Mouse (Mus musculus) forebrain, embryonic 11.5 days (tissue): Measurements from ENCODE around the gene Styxl1. TPM values are rescaled to one million over a fixed set of nuclear protein-coding genes. Genes with fewer than 3 reads are reported as not detected.

Experiments used
- ATAC-seq: fragments of 200-750 bp; cut with Nextera tagmentation; replicated peaks from 2 replicates; pipeline ENCODE4 v1.8.0; 2017; ENCODE audit warnings: moderate TSS enrichment; ENCODE audit not compliant: low FRiP score
- DNase-seq: peaks from one replicate; pipeline ENCODE4 v3.0.0-alpha.2; 2017; ENCODE audit warnings: low spot score
- H3K27ac ChIP-seq: fragments of 300-500 bp; sonication (generic); 2 replicates; pipeline ENCODE4 v1.5.1; 2014; ENCODE audit warnings: low read depth, low read length
- H3K27me3 ChIP-seq: fragments of 300-500 bp; sonication (generic); 2 replicates; pipeline ENCODE4 v1.6.1; 2014; ENCODE audit warnings: mild to moderate bottlenecking, low read length, mixed read lengths; ENCODE audit not compliant: control insufficient read depth, insufficient read depth
- H3K36me3 ChIP-seq: fragments of 300-500 bp; sonication (generic); 2 replicates; pipeline ENCODE4 v1.6.1; 2014; ENCODE audit warnings: mild to moderate bottlenecking, low read length, moderate library complexity, mixed read lengths; ENCODE audit not compliant: control insufficient read depth, insufficient read depth
- H3K4me1 ChIP-seq: fragments of 300-500 bp; sonication (generic); replicated peaks from 2 replicates; pipeline ENCODE4 v1.6.1; 2014; ENCODE audit warnings: low read length, mixed read lengths; ENCODE audit not compliant: control insufficient read depth, insufficient read depth
- H3K4me2 ChIP-seq: fragments of 300-500 bp; sonication (generic); 2 replicates; pipeline ENCODE4 v1.6.1; 2014; ENCODE audit warnings: low read depth, mild to moderate bottlenecking, low read length, moderate library complexity, mixed read lengths; ENCODE audit not compliant: severe bottlenecking
- H3K4me3 ChIP-seq: fragments of 300-500 bp; sonication (generic); 2 replicates; pipeline ENCODE4 v1.5.1; 2014; ENCODE audit warnings: low read depth, low read length
- H3K9ac ChIP-seq: fragments of 300-500 bp; sonication (generic); 2 replicates; pipeline ENCODE4 v1.6.1; 2014; ENCODE audit warnings: low read length
- H3K9me3 ChIP-seq: fragments of 300-500 bp; sonication (generic); 2 replicates; pipeline ENCODE4 v1.6.1; 2016; ENCODE audit warnings: low read length, mixed read lengths; ENCODE audit not compliant: control insufficient read depth
- WGBS: fragments of 180-500 bp; shearing (Covaris S2); extraction: QIAGEN DNeasy Blood & Tissue Kit; methylation state at CpG from one replicate; pipeline ENCODE4 v1.1.7; 2014; 5-methylcytosine and 5-hydroxymethylcytosine counted together
- polyA plus RNA-seq: library from polyadenylated mRNA; unstranded; fragments of >200 nt; fragmentation: Nextera tagmentation; extraction: Ambion mirVana; gene quantifications from 2 replicates; pipeline ENCODE4 v1.2.1, GENCODE M21; 2014

Gene Styxl1
- polyA plus RNA-seq, 1 experiment from 2014 or later, result not detected

DNA sequence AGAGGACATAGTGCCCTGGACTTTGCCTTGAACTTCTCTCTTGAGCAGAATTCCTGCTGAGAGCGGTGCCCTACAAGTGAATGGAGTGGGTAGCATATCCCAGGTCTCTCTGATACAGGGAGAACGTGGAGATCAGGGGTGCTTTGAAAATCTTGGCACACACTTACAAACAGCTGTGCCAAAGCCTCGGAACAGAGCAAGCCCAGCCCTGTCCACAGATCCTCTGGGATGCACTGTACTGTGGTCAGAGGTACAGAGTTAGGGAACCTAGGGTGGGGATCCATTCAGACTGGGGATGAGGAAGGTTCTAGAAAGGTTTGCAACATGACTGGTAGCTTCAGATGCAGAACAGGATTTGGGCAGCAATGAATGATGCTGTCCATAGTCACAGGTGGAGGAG, 58.1 kb downstream of the Styxl1 start:
- Histone ChIP-seq H3K4me3 (no peak overlapping the region), H3K4me1 (peaks cover 13% of the 10 kb centered on the region), H3K9ac (no peak overlapping the region), H3K27me3 (no peaks in the 10 kb centered on the region), H3K27ac (no peak overlapping the region), H3K4me2 (no peak overlapping the region), H3K9me3 (no peaks in the 10 kb centered on the region), H3K36me3 (no peaks in the 10 kb centered on the region; the same call in 1 of the 2 replicates)
- 92% methylated on average over 3 of the region's 3 CpGs for WGBS
- no peak for DNase-seq
- ATAC-seq, result no peak

DNA sequence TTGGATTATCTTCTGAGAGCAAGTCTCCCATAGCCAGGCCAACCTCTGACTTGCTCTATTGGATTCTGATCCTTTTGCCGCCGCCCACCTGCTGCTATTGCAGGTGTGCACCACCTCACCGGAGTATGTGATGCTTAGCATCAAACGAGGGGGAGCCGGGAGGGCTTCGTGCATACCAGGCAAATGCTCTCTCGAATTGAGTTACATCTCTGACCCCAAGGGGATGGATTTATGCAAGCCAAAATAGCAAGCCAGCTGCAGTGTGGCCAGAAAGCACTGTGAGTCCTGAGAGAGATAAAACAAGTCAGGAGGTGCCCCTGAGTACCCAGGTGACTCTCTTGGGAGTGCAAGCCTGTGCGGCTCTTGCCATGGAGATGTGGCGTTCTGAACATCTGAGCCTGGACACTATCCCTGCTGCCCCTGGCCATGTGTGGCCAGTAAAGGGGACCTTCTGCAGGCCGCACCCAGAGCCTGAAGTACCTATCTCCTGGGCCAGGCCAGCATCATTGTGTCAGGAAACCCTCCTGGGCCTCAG, 58.5 kb downstream of the Styxl1 start:
- 89% methylated on average over 10 of the region's 10 CpGs for WGBS
- no peaks in the 10 kb centered on the region; the same call in 1 of the 2 replicates for H3K36me3 ChIP-seq
- no peak overlapping the region for H3K4me3 ChIP-seq
- no peak overlapping the region for H3K27ac ChIP-seq
- peaks cover 8% of the 10 kb centered on the region for H3K4me1 ChIP-seq
- no peak for DNase-seq
- no peaks in the 10 kb centered on the region for H3K27me3 ChIP-seq
- no peak overlapping the region for H3K4me2 ChIP-seq
- ATAC-seq, result no peak
- H3K9me3 ChIP-seq, result no peaks in the 10 kb centered on the region
- no peak overlapping the region for H3K9ac ChIP-seq

GRCm38 (mm10) chr5:135715624-135716023, 62.6 kb downstream of the Styxl1 start:
- Histone ChIP-seq H3K9ac (no peak overlapping the region), H3K27me3 (no peaks in the 10 kb centered on the region), H3K27ac (no peak overlapping the region), H3K36me3 (no peaks in the 10 kb centered on the region; the same call in 1 of the 2 replicates), H3K4me3 (no peak overlapping the region), H3K9me3 (no peaks in the 10 kb centered on the region), H3K4me1 (no peaks in the 10 kb centered on the region), H3K4me2 (no peak overlapping the region)
- ATAC-seq, result no peak
- 55% methylated on average over 10 of the region's 10 CpGs for WGBS
- DNase-seq, result no peak

- no peak overlapping the region for H3K4me3 ChIP-seq
- H3K9me3 ChIP-seq, result no peaks in the 10 kb centered on the region
- H3K4me1 ChIP-seq, result no peaks in the 10 kb centered on the region
- ATAC-seq (no peak), DNase-seq (no peak)
- no peaks in the 10 kb centered on the region for H3K27me3 ChIP-seq
- 85% methylated on average over 16 of the region's 16 CpGs for WGBS
- no peaks in the 10 kb centered on the region; the same call in 1 of the 2 replicates for H3K36me3 ChIP-seq
- H3K4me2 ChIP-seq, result no peak overlapping the region
- H3K27ac ChIP-seq, result no peak overlapping the region
- no peak overlapping the region for H3K9ac ChIP-seq
Observed at GRCm38 (mm10) chr5:135713441-135714218, 64.6 kb downstream of the Styxl1 start.

DNA sequence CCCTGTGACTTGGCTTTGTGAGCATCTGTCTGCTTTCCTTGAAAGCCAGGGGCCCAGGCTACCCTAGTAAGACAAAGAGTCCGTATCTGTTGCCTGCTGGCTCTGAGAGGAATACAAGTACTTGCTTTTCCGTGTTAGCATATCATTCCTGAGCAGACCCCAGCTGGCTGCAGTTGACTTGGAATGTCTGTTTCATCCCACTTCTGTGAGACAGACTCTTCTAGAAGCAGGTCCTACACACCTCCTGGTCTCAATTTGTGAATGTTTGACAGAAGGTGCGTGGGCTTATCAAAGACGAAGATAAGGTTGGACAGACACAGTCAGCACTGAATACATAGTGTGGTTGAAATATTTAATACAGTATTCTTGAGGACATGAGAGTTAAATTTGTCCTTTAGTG, 65.4 kb downstream of the Styxl1 start:
- Histone ChIP-seq H3K4me2 (no peak overlapping the region), H3K4me3 (no peak overlapping the region), H3K36me3 (no peaks in the 10 kb centered on the region; the same call in 1 of the 2 replicates), H3K9me3 (no peaks in the 10 kb centered on the region), H3K27ac (no peak overlapping the region), H3K27me3 (no peaks in the 10 kb centered on the region), H3K9ac (no peak overlapping the region), H3K4me1 (no peaks in the 10 kb centered on the region)
- WGBS, result 83% methylated on average over 4 of the region's 4 CpGs
- DNase-seq (no peak), ATAC-seq (no peak)

DNA sequence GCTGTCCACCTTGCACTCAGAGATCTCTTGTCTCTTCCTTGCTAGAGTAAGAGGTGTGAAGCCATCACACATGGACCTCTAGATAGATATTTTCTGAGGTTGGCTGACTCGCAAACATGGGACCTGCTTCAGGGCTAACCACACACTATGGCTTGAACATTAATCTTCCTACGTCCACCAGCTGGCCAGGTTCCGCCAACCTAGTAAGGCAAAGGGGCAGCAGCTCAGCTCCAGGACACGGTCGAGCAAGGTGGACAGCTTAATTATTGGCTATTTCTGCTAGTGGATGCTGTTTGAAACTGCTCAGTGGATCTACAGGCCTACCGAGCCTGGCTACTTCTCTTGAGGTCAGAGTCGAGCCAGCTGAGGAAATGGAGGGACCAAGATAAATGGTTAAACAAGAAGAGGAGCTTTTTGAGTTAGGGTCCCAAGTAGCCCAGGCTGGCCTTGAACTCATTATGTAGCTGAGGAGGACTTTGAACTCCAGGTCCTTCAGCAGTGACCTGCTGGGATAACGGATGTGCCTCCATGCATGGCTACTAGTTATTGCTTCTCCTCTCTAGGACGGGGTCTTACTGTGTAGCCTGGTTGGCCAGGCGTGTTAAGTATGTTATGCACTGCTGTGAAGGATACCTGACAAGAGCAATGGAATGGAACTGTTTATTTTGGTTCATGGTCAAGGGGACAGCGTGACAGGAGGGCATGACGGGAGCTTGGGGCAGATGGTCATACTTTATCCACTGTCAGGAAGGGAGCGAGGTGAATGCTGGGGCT, 66.4 kb downstream of the Styxl1 start:
- DNase-seq (no peak), ATAC-seq (no peak)
- Histone ChIP-seq H3K4me2 (no peak overlapping the region), H3K4me3 (no peak overlapping the region), H3K9me3 (no peaks in the 10 kb centered on the region), H3K9ac (no peak overlapping the region), H3K27me3 (no peaks in the 10 kb centered on the region), H3K27ac (no peak overlapping the region), H3K4me1 (no peaks in the 10 kb centered on the region), H3K36me3 (peaks cover 2% of the 10 kb centered on the region; the same call in 1 of the 2 replicates)
- WGBS, result 91% methylated on average over 13 of the region's 13 CpGs

DNA sequence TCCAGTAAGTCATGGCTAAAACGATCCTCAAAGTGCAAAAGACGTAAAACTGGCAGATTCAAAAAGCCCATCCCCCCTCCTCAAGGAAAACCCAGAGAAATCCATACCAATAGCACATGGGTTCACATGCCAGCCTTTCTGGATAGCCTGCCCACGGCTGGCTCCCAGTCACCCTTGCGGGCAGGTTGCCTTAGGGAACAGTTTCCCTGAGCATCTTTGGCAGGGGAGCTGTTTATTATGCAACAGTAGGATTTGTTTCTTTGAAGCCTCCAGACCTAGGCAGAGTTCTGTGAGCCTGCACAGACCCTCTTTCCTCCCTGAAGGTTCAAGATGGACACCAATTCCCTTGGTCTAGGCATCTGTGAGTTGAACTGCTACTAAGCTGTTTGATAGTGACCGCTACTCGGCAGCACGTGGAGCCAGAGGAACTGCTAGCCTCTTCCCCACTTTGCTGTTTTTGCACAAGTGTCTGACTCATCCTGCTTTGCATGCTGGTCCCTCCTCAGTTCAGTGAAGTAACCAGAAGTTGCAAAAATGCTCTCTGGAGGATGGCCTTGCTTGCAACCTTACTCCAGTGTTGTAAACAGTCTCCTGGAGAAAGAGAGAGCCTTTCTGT, 67.5 kb downstream of the Styxl1 start:
- H3K36me3 ChIP-seq, result peaks cover 2% of the 10 kb centered on the region; the same call in 1 of the 2 replicates

GRCm38 (mm10) chr5:135709716-135710115, 68.5 kb downstream of the Styxl1 start:
- Histone ChIP-seq H3K4me1 (no peaks in the 10 kb centered on the region), H3K9me3 (no peaks in the 10 kb centered on the region), H3K4me3 (no peak overlapping the region), H3K27me3 (no peaks in the 10 kb centered on the region), H3K36me3 (peaks cover 2% of the 10 kb centered on the region; the same call in 1 of the 2 replicates), H3K27ac (no peak overlapping the region), H3K4me2 (no peak overlapping the region), H3K9ac (no peak overlapping the region)
- no peak for ATAC-seq
- WGBS, result 96% methylated on average over 5 of the region's 5 CpGs
- DNase-seq, result no peak

More for the DNA sequence above, 67.5 kb downstream of the Styxl1 start:
- Histone ChIP-seq H3K9ac (no peak overlapping the region), H3K4me3 (no peak overlapping the region), H3K4me1 (no peaks in the 10 kb centered on the region), H3K27ac (no peak overlapping the region), H3K9me3 (no peaks in the 10 kb centered on the region), H3K27me3 (no peaks in the 10 kb centered on the region), H3K4me2 (no peak overlapping the region)
- WGBS, result 92% methylated on average over 7 of the region's 7 CpGs
- ATAC-seq (no peak), DNase-seq (no peak)
